Mouse (Mus musculus) MEL (cell line): ENCODE data around the gene Mcub. TPM values are rescaled to one million over a fixed set of nuclear protein-coding genes. Genes with fewer than 3 reads are reported as not detected.

Experiments used
- DNase-seq: peaks from one replicate; pipeline ENCODE4 v3.0.0; 2011; ENCODE audit warnings: low read depth, low spot score
- H3K27ac ChIP-seq: 2 replicates; pipeline ENCODE4 v1.5.1; 2012; ENCODE audit warnings: low read depth, mild to moderate bottlenecking, control low read depth, low read length, moderate library complexity; ENCODE audit not compliant: control insufficient read depth
- H3K27me3 ChIP-seq, 2 experiments: fragments of 150-350 bp in 1 of 2; sonication (generic) in 1 of 2; 2 replicates each; pipeline ENCODE4 v1.6.1; 2012; ENCODE audit warnings: low read length in 2 of 2, mild to moderate bottlenecking in 2 of 2, improper control_type of control experiment in 1 of 2, moderate library complexity in 1 of 2; ENCODE audit not compliant: insufficient read depth in 2 of 2, control insufficient read depth in 1 of 2
- H3K36me3 ChIP-seq, 2 experiments: 2 replicates each; pipeline ENCODE4 v1.6.1; 2012 to 2014; ENCODE audit warnings: low read length in 2 of 2, improper control_type of control experiment in 1 of 2, inconsistent platforms in 1 of 2, mild to moderate bottlenecking in 1 of 2; ENCODE audit not compliant: insufficient read depth in 2 of 2, control insufficient read depth in 1 of 2
- H3K4me1 ChIP-seq, 2 experiments: fragments of 150-350 bp in 1 of 2; sonication (generic) in 1 of 2; 2 replicates each; pipeline ENCODE4 v1.6.1; 2012; ENCODE audit warnings: low read length in 2 of 2, improper control_type of control experiment in 1 of 2, mild to moderate bottlenecking in 1 of 2; ENCODE audit not compliant: insufficient read depth in 2 of 2, control insufficient read depth in 1 of 2
- H3K4me3 ChIP-seq, 2 experiments: fragments of 150-350 bp in 1 of 2; sonication (generic) in 1 of 2; 2 replicates each; pipeline ENCODE4 v1.5.1; 2012; ENCODE audit warnings: low read depth in 2 of 2, low read length in 2 of 2, mild to moderate bottlenecking in 2 of 2, moderate library complexity in 2 of 2, control low read depth in 1 of 2, improper control_type of control experiment in 1 of 2; ENCODE audit not compliant: control insufficient read depth in 1 of 2, insufficient read depth in 1 of 2
- H3K79me2 ChIP-seq: 2 replicates; pipeline ENCODE4 v1.6.1; 2012; ENCODE audit warnings: mild to moderate bottlenecking, low read length, moderate library complexity; ENCODE audit not compliant: control insufficient read depth, poor library complexity, insufficient read depth
- H3K9ac ChIP-seq: 2 replicates; pipeline ENCODE4 v1.6.1; 2012; ENCODE audit warnings: low read depth, mild to moderate bottlenecking, control low read depth, low read length, moderate library complexity; ENCODE audit not compliant: control insufficient read depth, poor library complexity, severe bottlenecking
- H3K9me3 ChIP-seq: fragments of 150-350 bp; sonication (generic); replicated peaks from 2 replicates; pipeline ENCODE4 v1.6.1; 2012; ENCODE audit warnings: mild to moderate bottlenecking, low read length, improper control_type of control experiment, moderate library complexity; ENCODE audit not compliant: insufficient read depth
- BHLHE40 ChIP-seq: IDR thresholded peaks from 2 replicates; pipeline ENCODE4 v1.6.1; 2012; ENCODE audit warnings: low read depth, mild to moderate bottlenecking, inconsistent platforms, low read length, improper control_type of control experiment, borderline replicate concordance
- CTCF ChIP-seq, 3 experiments: IDR thresholded peaks in 2 of 3; conservative IDR thresholded peaks in 1 of 3; 2 replicates each; pipeline ENCODE4 v1.5.1; 2011 to 2012; ENCODE audit warnings: low read length in 3 of 3, low read depth in 2 of 3, mild to moderate bottlenecking in 2 of 3, improper control_type of control experiment in 1 of 3, inconsistent platforms in 1 of 3, mixed read lengths in 1 of 3, moderate library complexity in 1 of 3; ENCODE audit not compliant: control insufficient read depth in 1 of 3, insufficient read depth in 1 of 3, poor library complexity in 1 of 3, severe bottlenecking in 1 of 3
- ETS1 ChIP-seq: IDR thresholded peaks from 2 replicates; pipeline ENCODE4 v1.6.1; 2012; ENCODE audit warnings: low read depth, mild to moderate bottlenecking, inconsistent platforms, low read length, improper control_type of control experiment, moderate library complexity
- GABPA ChIP-seq: IDR thresholded peaks from 2 replicates; pipeline ENCODE4 v1.6.1; 2012; ENCODE audit warnings: low read depth, mild to moderate bottlenecking, inconsistent platforms, low read length, improper control_type of control experiment, moderate library complexity
- GATA1 ChIP-seq: IDR thresholded peaks from 2 replicates; pipeline ENCODE4 v1.6.1; 2011; ENCODE audit warnings: low read depth, low read length, improper control_type of control experiment
- HCFC1 ChIP-seq: IDR thresholded peaks from 2 replicates; pipeline ENCODE4 v1.6.1; 2012; ENCODE audit warnings: low read depth, mild to moderate bottlenecking, inconsistent platforms, low read length, improper control_type of control experiment, moderate library complexity
- JUND ChIP-seq: IDR thresholded peaks from 2 replicates; pipeline ENCODE4 v1.6.1; 2011; ENCODE audit warnings: low read depth, mild to moderate bottlenecking, improper control_type of control experiment, low read length
- MXI1 ChIP-seq: IDR thresholded peaks from 2 replicates; pipeline ENCODE4 v1.6.1; 2011; ENCODE audit warnings: mild to moderate bottlenecking, low read depth, low read length, improper control_type of control experiment
- MYC ChIP-seq: IDR thresholded peaks from 2 replicates; pipeline ENCODE4 v1.6.1; 2011; ENCODE audit warnings: low read depth, mild to moderate bottlenecking, low read length, improper control_type of control experiment, moderate library complexity
- NELFE ChIP-seq: IDR thresholded peaks from 2 replicates; pipeline ENCODE4 v1.6.1; 2011; ENCODE audit warnings: low read depth, low read length, improper control_type of control experiment
- POLR2AphosphoS2 ChIP-seq: IDR thresholded peaks from 2 replicates; pipeline ENCODE4 v1.6.1; 2011; ENCODE audit warnings: low read length, improper control_type of control experiment
- POLR2AphosphoS5 ChIP-seq: IDR thresholded peaks from 2 replicates; pipeline ENCODE4 v1.6.1; 2012; ENCODE audit warnings: low read depth, borderline replicate concordance, mild to moderate bottlenecking, inconsistent platforms, low read length, moderate library complexity, mixed read lengths
- RCOR1 ChIP-seq: IDR thresholded peaks from 2 replicates; pipeline ENCODE4 v1.6.1; 2012; ENCODE audit warnings: low read depth, mild to moderate bottlenecking, inconsistent platforms, low read length, improper control_type of control experiment
- SMC3 ChIP-seq: IDR thresholded peaks from 2 replicates; pipeline ENCODE4 v1.6.1; 2011; ENCODE audit warnings: low read depth, low read length, improper control_type of control experiment
- TBP ChIP-seq: IDR thresholded peaks from 2 replicates; pipeline ENCODE4 v1.8.0; 2011; ENCODE audit warnings: low read depth, low read length, improper control_type of control experiment
- UBTF ChIP-seq: IDR thresholded peaks from 2 replicates; pipeline ENCODE4 v1.6.1; 2012; ENCODE audit warnings: low read depth, mild to moderate bottlenecking, inconsistent platforms, low read length, improper control_type of control experiment, moderate library complexity, borderline replicate concordance; ENCODE audit not compliant: insufficient read depth
- USF2 ChIP-seq, 2 experiments: IDR thresholded peaks; 2 replicates each; pipeline ENCODE4 v1.6.1; 2011 to 2012; ENCODE audit warnings: improper control_type of control experiment in 2 of 2, low read length in 2 of 2, borderline replicate concordance in 1 of 2, inconsistent platforms in 1 of 2, low read depth in 1 of 2, mild to moderate bottlenecking in 1 of 2; ENCODE audit not compliant: insufficient read depth in 1 of 2
- ZC3H11A ChIP-seq: IDR thresholded peaks from 2 replicates; pipeline ENCODE4 v1.6.1; 2012; ENCODE audit warnings: low read depth, mild to moderate bottlenecking, inconsistent platforms, low read length, improper control_type of control experiment
- ZKSCAN1 ChIP-seq: IDR thresholded peaks from 2 replicates; pipeline ENCODE4 v1.6.1; 2012; ENCODE audit warnings: low read depth, mild to moderate bottlenecking, inconsistent platforms, low read length, improper control_type of control experiment, moderate library complexity
- ZNF384 ChIP-seq: IDR thresholded peaks from 2 replicates; pipeline ENCODE4 v1.6.1; 2012; ENCODE audit warnings: low read depth, mild to moderate bottlenecking, inconsistent platforms, low read length, improper control_type of control experiment
- polyA plus RNA-seq, 2 experiments: library from polyadenylated mRNA; stranded (reverse) in 1 of 2; unstranded in 1 of 2; fragments of >175 nt in 1 of 2; fragments of >200 nt in 1 of 2; gene quantifications; 2 replicates each; pipeline versions ENCODE4 v1.2.1 to v1.2.4; 2012; ENCODE audit warnings: low replicate concordance in 2 of 2, low read depth in 1 of 2; ENCODE audit not compliant: insufficient read length in 2 of 2, insufficient read depth in 1 of 2, missing spikeins in 1 of 2
- total RNA-seq: library from RNA; depleted of rRNA; stranded (reverse); fragments of 300-350 nt; gene quantifications from 2 replicates; pipeline ENCODE4 v1.2.3, GENCODE M21; 2012; rRNA removed

Mcub gene
- not detected in 2 replicates for total RNA-seq
- not detected for polyA plus RNA-seq

DNA sequence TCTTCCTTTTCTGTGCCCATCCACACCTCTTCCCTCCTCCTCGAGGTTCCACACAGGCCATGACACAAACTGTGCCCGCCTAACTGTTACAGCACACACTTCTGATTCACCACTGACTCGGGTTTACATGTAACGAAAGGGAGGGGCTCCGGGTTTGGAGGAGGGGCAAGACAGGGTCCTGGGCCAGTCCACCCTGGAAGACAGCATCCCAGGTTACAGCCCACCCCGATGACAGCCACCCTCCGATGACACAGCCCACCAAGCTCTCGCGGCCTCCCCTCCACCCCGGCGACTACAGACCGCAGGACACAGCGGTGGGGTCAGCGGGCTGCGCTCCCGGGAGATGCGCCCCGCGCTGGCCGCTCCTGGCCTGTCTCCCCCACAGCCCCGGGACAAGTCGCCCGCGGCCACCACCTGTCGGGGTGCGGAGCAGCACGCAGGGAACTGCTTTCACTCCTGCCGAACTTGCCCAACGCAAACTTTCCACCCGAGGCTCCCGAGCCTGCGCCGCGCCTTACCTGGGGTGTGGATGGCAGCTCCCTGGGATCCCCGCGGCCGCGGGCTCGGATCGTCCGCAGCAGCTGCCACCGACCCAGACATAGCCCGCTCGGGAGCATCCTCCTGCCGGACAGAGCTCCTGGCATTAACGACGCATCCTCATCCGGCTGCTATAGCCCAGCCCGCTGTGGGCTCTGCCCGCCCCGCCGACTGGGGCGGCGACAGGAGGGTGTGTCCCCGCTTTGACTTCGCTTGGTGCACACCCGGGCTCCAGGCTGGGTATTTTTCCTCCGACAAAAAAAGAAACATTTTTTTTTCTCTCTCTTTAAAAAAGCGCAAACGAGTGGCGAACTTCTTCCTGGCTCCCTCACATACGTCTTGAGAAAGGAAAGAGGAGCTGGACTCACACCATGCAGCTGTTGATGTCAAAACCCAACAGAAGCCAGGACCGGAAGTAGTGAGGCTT lies at the start of gene Mcub:
Mcub (minus strand) TSS at position 775 of the 964 bp plus-strand sequence.
- TF ChIP-seq RCOR1 (no peak), POLR2AphosphoS2 (no peak), POLR2AphosphoS5 (no peak), ETS1 (no peak), UBTF (no peak), TBP (no peak), HCFC1 (no peak), CTCF (IDR thresholded peaks at IDR 0.05 in 2 of 3, conservative IDR thresholded peaks at IDR 0.05 in 1 of 3; ENCODE audit: control insufficient read depth in 1 of 3, insufficient read depth in 1 of 3, low read depth in 2 of 3, low read length in 3 of 3, poor library complexity in 1 of 3, severe bottlenecking in 1 of 3) (no peak), GATA1 (no peak), ZKSCAN1 (no peak), MYC (no peak), ZNF384 (no peak), NELFE (no peak), BHLHE40 (no peak), MXI1 (no peak), ZC3H11A (no peak), SMC3 (no peak), USF2 (IDR thresholded peaks at IDR 0.05; ENCODE audit: borderline replicate concordance in 1 of 2, insufficient read depth in 1 of 2, low read depth in 1 of 2, low read length in 2 of 2) (no peak), JUND (no peak), GABPA (no peak)
- H3K9ac ChIP-seq, result no peak within 1 kb of the TSS
- H3K4me1 ChIP-seq, result no peaks in the 10 kb centered on the region
- H3K79me2 ChIP-seq, result no peaks in the 10 kb centered on the region
- no peaks in the 10 kb centered on the region for H3K36me3 ChIP-seq
- no peaks in the 10 kb centered on the region for H3K27me3 ChIP-seq
- H3K27ac ChIP-seq, result no peak within 1 kb of the TSS
- H3K4me3 ChIP-seq, result no peak within 1 kb of the TSS
- DNase-seq, result no peak
- H3K9me3 ChIP-seq, result no peaks in the 10 kb centered on the region
